13 mouse cellular contexts compared by ENCODE assay signal in the genomic region with DNA sequence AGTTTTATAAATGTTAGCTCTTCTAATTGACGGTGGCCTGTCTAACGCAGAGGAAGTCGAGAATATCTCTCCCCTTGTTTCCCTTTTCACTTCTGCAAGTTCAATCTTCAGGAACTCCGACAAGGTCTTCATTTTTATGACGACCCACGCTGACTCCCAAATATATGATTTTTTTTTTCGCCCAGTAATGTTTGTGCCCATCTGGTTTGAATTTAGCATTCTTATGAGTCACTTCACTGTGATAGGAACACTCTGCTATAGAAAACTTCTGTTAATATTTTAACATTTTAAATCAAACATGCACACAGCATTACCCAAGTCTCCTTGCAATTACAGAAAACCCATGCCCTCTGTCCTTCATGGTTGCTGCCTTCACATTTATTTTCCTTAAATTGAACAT.
"Had no signal": no experiment of that assay in that cellular context is flagged by ENCODE, and none has a peak within 500 bp of the region (broad histone marks: within the 10 kb centered on the region; RNA-seq: fewer than 3 reads in every experiment).

No protein-coding gene starts in this region.

- ATAC-seq: liver, embryonic 12.5 days; midbrain, embryonic 15.5 days had no signal

- H3K9ac ChIP-seq: liver, embryonic 12.5 days; neural tube, embryonic 12.5 days; stomach, embryonic 15.5 days had no signal

- H3K4me3 ChIP-seq: liver, embryonic 12.5 days; neural tube, embryonic 12.5 days had no signal

- H3K27ac ChIP-seq: liver, embryonic 12.5 days; macrophage; midbrain, embryonic 15.5 days; neural tube, embryonic 12.5 days; stomach, embryonic 15.5 days had no signal

- DNase-seq: kidney, postnatal 10 days; left cerebral cortex, postnatal 4 days; lung, postnatal 10 days; retina, postnatal 1 day; right cerebral cortex, postnatal 14 days; thymus, adult 2 months; thymus, postnatal 25 days had no signal

- H3K36me3 ChIP-seq: liver, embryonic 12.5 days; midbrain, embryonic 15.5 days; neural tube, embryonic 12.5 days; stomach, embryonic 15.5 days had no signal

- H3K9me3 ChIP-seq: liver, embryonic 12.5 days; megakaryocyte, embryonic 14.5 days; midbrain, embryonic 15.5 days; neural tube, embryonic 12.5 days; stomach, embryonic 15.5 days had no signal

- H3K27me3 ChIP-seq: midbrain, embryonic 15.5 days; neural tube, embryonic 12.5 days; stomach, embryonic 15.5 days had no signal
